Mouse (Mus musculus): ENCODE measurements around the gene Sptbn4. TPM values are rescaled to one million over a fixed set of nuclear protein-coding genes. Genes with fewer than 3 reads are reported as not detected.

Gene Sptbn4
- total RNA-seq, 2 experiments from 2014 or later: 89.6 to 105 TPM

DNA sequence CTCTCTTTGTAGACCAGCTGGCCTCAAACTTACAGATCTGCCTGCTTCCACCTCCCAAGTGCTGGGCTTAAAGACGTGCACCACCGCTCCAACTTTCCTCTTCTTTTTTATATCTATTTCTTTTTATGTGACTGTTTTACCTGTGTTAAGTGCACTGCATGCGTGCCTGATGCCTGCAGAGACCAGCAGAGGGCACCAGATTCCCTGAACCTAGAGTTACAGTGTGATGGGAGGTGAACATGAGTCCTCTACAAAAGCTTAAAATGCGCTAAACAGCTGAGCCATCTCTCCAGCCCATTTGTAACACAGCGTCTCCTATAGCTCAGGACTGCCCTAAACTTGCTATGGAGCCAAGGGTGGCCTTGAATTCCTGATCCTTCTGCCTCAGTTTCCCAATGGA is 9.9 kb downstream of the Sptbn4 start:
- no peak for DNase-seq (ENCODE audit: low spot score in 2 of 2)

GRCm38 (mm10) chr7:27433794-27434193 is 13.7 kb downstream of the Sptbn4 start:
- no peak for DNase-seq (ENCODE audit: low spot score in 2 of 2)

DNA sequence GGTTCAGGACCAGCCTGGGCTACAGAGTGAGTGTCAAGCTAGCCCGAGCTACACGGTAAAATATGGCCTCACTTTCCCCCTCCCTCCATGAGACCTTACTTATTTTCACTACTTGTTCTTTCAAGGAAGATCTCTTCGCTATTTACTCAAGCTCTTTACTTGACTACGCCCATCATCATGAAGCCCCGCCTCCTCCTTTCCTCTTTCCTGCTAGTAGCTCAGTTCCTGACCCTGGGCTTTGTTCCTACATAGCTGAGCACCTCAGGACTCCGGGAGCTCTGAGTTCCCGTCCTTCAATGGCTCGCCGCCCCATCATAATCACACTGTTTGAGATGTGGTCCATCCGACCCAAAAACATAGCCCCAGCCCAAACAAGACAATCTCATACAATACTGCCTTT is 14.1 kb downstream of the Sptbn4 start:
- DNase-seq (ENCODE audit: low spot score in 2 of 2): no peak

DNA sequence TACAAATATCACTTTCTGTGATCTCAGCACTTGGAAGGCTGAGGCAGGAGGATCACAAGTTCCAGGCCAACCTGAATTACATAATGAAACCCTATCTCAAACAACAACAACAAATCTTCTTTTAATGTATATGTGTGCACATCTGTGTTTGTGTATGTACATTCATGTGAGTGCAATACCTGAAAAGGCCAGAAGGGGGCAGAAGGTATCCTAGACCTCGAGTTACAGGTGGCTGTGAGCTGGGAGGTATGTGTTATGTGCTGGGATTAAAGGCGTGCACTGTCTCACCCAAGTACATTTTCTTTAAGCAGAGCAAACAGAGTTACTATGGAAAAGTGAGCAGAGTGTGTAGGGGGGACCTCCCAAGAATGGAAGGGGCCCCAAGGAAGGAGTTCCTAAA is 18.4 kb downstream of the Sptbn4 start:
- DNase-seq (ENCODE audit: low spot score in 2 of 2): no peak

DNA sequence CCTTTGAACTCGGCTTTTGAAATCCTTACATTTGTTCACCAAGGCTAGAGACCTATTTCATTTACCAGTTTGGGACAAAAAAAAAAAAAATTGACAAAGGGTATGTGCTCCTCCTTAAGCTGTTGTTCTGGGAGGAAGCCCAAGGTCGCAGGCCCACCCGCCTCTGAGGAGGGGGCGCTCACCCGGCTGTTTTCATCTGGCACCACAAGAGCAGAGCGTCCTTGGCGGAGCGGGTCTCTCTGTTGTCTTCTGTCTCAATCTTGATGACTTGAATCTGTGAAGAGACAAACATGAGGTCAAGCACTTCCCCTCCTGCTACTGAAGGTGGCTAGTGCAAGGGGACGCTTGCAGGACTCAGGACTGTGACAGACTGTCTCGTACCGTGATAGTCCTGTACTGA is 19.5 kb downstream of the Sptbn4 start:
- no peak for DNase-seq (ENCODE audit: low spot score in 2 of 2)

- no peak for DNase-seq (ENCODE audit: low spot score in 2 of 2)
These were observed 20.1 kb downstream of the Sptbn4 start for GRCm38 (mm10) chr7:27427387-27427786.

GRCm38 (mm10) chr7:27423556-27424326 is 23.7 kb downstream of the Sptbn4 start:
- DNase-seq (ENCODE audit: low spot score in 2 of 2): no peak

- no peak for DNase-seq (ENCODE audit: low spot score in 2 of 2)
These were observed 28.4 kb downstream of the Sptbn4 start for GRCm38 (mm10) chr7:27419101-27419500.

GRCm38 (mm10) chr7:27417151-27417550 is 30.3 kb downstream of the Sptbn4 start:
- DNase-seq (ENCODE audit: low spot score in 2 of 2): no peak

GRCm38 (mm10) chr7:27408379-27409176 is 38.9 kb downstream of the Sptbn4 start:
- DNase-seq (ENCODE audit: low spot score in 2 of 2): peak; percentile 77 to 86

DNA sequence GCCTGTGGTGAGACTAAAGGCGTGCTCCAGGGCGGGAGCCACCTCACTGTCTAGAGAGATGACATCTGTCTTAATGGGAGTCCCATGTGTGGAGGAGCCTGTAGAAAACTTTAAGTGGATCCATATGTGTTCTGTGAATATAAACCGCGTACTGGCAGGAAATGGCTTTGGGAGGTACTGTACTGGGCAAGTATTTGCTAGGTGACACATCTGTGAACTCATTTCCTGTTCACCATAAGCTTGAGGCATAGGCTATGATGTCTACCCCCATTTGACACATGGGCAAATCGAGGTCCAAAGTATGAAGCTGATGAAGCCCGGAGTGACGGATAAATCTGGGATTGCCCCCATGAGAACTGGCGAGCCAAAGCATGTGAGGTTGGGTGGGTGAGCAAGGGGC is 39.7 kb downstream of the Sptbn4 start:
- DNase-seq (ENCODE audit: low spot score in 2 of 2): no peak

GRCm38 (mm10) chr7:27406481-27406880 is 41.0 kb downstream of the Sptbn4 start:
- DNase-seq (ENCODE audit: low spot score in 2 of 2): no peak

- peak in 1 of 2 experiments; percentile 29 for DNase-seq (ENCODE audit: low spot score in 2 of 2)
These were observed 43.1 kb downstream of the Sptbn4 start for GRCm38 (mm10) chr7:27404203-27404942.

DNA sequence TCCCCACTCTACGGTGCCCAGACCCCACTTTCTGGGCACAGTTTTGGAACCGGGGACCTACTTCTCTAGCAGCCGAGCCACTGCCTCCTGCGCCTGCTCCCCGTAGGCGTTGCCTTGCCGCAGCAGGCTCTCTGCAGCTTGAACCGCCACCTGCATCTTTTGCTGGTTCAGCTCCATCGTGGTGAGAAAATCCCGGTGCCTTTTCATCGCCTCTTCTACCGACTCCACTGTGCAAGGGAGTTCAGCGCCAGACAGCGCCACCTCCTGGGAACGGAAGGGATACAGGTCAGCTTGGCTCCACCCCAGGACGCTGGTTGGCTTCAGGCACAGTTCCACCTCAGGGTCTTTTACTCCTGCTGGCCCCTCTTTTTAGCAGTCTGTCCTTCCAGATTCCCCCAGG is 44.8 kb downstream of the Sptbn4 start:
- DNase-seq (ENCODE audit: low spot score in 2 of 2): peak; percentile 77 to 79

GRCm38 (mm10) chr7:27400545-27400944 is 46.9 kb downstream of the Sptbn4 start:
- DNase-seq (ENCODE audit: low spot score in 2 of 2): no peak

DNA sequence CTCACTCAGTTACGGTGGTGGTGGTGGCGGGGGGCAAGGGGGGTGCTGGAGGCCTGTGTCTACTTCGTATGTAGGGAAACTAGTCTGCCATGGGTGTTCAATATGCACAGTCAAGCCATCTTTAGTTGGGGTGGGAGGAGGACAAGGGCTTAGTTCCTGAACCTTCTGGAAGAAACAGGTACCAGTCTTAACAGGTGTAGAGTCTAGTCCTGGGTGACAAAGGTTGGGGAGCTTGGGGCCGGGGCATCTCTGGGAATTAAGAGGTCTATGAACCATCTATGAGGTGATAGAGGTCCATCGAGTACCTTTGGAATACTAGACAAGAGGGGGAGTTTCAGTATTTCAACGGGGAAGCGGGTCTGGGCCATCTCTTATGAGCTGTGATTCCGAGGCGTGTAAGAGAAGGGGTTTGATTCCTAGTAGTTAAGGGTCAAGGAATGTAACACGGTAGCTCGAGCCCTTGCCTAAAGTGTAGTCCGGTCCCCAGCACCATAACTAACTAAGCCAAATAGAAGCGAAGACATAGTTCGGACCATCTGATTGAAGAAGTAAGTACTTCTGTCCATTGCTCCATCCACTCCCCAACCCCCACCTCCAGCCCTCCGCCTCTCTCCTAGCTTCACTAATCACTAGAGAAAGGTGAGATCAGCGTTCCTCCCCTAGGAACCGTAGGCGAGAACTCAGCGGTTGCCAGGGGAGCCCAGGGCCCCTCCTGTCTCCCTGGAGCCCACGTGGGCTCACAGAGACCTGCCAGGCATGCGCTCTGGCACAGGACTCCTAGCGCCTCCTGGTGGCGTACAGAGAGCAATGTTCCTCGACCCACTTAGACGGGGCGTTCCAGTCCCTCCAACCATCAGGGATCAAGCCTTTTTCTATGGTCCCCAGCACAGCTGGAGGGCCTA is 50.2 kb downstream of the Sptbn4 start:
- DNase-seq (ENCODE audit: low spot score in 2 of 2): peak; percentile 60 to 62

DNA sequence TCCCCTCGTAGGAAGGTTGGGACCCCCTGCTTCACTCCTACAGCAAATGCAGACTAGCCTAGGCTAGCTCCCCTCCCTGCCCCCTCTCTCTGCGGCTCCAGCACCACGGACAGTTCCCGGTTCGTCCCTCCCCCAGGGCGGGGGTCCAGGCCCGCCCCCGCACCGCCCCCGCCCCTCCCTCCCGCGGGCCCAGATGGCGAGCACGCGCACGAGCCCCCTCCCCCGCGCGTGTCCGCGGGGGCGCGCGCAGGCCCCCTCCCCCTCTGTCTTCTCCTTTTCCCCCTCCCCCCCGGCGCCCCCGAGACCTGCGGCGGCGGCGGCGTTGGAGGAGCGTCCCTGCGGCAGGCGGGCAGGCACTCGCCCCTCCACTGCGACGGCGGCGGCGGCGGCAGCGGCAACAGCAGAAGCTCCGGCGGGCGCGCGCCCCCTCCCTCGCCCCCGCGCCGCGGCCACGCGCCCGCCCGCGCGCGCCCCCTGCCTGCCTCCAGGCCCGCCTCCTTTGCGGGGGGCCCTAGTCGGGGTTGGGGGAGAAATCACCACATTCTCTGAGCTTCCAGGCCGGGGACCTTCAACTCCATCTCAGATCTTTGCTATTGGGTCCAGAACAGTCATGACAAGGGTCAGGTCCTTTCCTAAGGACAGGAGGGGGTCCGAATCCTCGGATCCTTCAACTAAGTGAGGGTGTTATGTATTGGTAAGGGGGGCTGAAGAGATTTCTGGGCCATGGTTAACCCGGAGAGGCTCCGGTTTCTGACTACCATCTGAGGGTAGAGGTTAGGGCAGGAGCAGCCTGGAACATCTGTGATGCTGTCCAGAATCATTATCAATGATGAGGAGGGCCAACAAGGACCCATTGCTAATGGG is 51.1 kb downstream of the Sptbn4 start:
- DNase-seq (ENCODE audit: low spot score in 2 of 2): peak; percentile 57 to 69

DNA sequence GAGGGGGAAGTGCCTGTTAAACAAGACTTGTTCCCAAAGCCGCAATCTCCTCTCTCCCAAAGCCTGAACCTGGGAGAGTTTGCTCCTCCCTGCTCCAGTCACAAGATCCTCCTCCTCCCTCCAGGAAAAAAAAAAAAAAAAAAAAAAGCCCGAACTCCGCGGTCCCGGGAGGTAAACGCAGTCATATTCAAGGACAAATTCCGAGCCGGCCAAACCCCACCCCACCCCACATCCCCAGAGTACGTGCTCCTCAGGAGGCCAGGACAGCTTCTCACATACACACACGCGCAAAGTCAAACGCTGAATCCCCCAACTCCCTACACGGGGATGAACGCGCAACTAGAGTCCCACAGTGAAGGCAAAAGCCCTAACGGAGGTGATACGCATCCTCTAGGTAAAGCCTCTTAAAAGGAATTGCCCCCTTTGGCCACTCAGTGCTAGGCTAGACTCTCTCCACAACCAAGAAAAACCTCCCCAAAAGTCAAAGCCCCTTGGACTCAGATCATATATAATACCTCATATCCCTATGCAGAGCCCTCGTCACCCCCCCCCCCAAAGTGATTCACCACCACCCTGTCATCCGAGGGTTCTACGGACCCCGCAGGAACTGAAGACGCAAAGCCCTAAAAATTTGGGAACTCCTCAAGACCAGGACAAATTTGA is 51.8 kb downstream of the Sptbn4 start:
- no peak for DNase-seq (ENCODE audit: low spot score in 2 of 2)

GRCm38 (mm10) chr7:27391416-27391815 is 56.1 kb downstream of the Sptbn4 start:
- no peak for DNase-seq (ENCODE audit: low spot score in 2 of 2)
